Mouse (Mus musculus) C3H10T1/2 (cell line): ENCODE measurements around the gene Prss42. TPM values are rescaled to one million over a fixed set of nuclear protein-coding genes. Genes with fewer than 3 reads are reported as not detected.

Source experiments
- polyA plus RNA-seq, 2 experiments: library from polyadenylated mRNA; unstranded; fragments of >200 nt; fragmentation: generic; extraction: Trizol; gene quantifications; one replicate each; pipeline ENCODE4 v1.2.1; 2012; ENCODE audit warnings: missing spikeins in 2 of 2

The Prss42 gene
- not detected for polyA plus RNA-seq

GRCm38 (mm10) chr9:110797866-110798265 is at the start of gene Prss42:
Gene Prss42 (plus strand): TSS chr9:110798166.

DNA sequence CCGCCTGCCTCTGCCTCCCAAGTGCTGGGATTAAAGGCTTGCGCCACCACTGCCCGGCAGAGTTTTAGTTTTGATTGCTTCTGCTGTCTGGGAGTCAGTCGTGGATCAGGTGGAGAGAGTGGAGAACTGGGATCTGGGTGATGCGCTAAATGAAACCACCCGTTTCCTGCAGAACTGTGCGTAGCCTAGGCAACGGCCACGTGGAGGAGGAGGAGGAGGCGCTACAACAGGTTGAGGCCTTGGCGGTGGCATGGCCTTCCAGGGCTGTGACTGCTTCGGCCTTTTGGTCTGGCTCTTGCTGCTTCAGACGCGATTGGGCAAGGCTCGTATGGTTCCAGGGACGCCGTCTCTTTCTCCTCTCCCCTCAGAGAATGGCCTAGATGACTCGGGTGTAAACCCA is 15.8 kb downstream of the Prss42 start, which contains the start of gene Prss44:
Gene Prss44 (plus strand): TSS at position 206 of the 400 bp plus-strand sequence.

GRCm38 (mm10) chr9:110826390-110826789 is 28.4 kb downstream of the Prss42 start, which contains the start of gene Prss43:
Gene Prss43 (plus strand): TSS chr9:110826690.

DNA sequence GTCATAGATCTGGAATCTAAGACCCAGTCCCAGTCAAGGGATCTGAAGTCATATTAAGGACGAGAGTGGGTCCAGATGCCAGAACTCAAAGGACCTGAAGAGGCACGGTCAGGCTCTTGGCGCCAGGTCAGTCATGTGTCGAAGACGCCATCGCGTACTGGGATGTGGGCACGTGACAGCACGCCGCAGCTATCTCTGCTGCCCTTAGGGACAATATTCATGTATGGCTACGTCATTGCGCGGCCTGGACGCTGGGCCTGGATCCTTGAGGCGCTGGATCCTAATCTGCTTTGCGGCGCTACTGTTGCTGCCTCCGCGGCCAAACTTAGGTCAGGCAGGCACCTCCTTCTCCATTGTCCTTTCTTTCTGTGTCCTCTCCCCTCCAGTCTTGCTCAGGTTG is 36.4 kb downstream of the Prss42 start, which contains the start of gene Prss45:
Gene Prss45 (plus strand): TSS at position 178 of the 400 bp plus-strand sequence.

GRCm38 (mm10) chr9:110844206-110844605 is 46.2 kb downstream of the Prss42 start, which contains the start of gene Prss46:
Gene Prss46 (plus strand): TSS chr9:110844506.

Other genes starting within 250 kb of the Prss42 start
- 10 to 100 TPM; 47.3 to 86.6 TPM for gene Nradd, start 173.7 kb upstream of the Prss42 start, polyA plus RNA-seq
- gene Nbeal2, start 144.0 kb upstream of the Prss42 start, polyA plus RNA-seq: 1 to 10 TPM; 1.2 to 2.2 TPM
- gene Ccdc12, start 141.7 kb upstream of the Prss42 start, polyA plus RNA-seq: 10 to 100 TPM; 79.2 to 87.1 TPM
- gene Myl3, start 56.3 kb upstream of the Prss42 start, polyA plus RNA-seq: not detected
- gene Pth1r, start 51.0 kb upstream of the Prss42 start, polyA plus RNA-seq: under 1 TPM; 0.26 to 0.63 TPM
- gene Prss44, start 15.8 kb downstream of the Prss42 start, polyA plus RNA-seq: not detected
- not detected for gene Prss43, start 28.5 kb downstream of the Prss42 start, polyA plus RNA-seq
- gene Prss45, start 36.4 kb downstream of the Prss42 start, polyA plus RNA-seq: not detected
- gene Prss46, start 46.3 kb downstream of the Prss42 start, polyA plus RNA-seq: not detected
- not detected for gene Prss50, start 59.8 kb downstream of the Prss42 start, polyA plus RNA-seq
- gene Als2cl, start 81.7 kb downstream of the Prss42 start, polyA plus RNA-seq: under 1 TPM; 0.05 to 0.12 TPM
- not detected for gene Tmie, start 81.9 kb downstream of the Prss42 start, polyA plus RNA-seq
- not detected for gene Fam240a, start 118.7 kb downstream of the Prss42 start, polyA plus RNA-seq
- not detected for gene Tdgf1, start 148.0 kb downstream of the Prss42 start, polyA plus RNA-seq
- not detected for gene Lrrc2, start 153.4 kb downstream of the Prss42 start, polyA plus RNA-seq
- not detected for gene Rtp3, start 192.4 kb downstream of the Prss42 start, polyA plus RNA-seq
- gene Ltf, start 221.1 kb downstream of the Prss42 start, polyA plus RNA-seq: not detected